Mouse (Mus musculus) adrenal gland, postnatal 4 days (tissue): Measurements from ENCODE around the gene Bmper. TPM values are rescaled to one million over a fixed set of nuclear protein-coding genes. Genes with fewer than 3 reads are reported as not detected.

Source experiments
- DNase-seq, 2 experiments: peaks; one replicate each; pipeline ENCODE4 v3.0.0; 2021 to 2022; ENCODE audit warnings: low spot score in 2 of 2, mixed read lengths in 2 of 2
- total RNA-seq, 2 experiments: library from RNA; stranded (reverse); gene quantifications; 2 replicates each; pipeline ENCODE4 v1.2.3; 2021

Gene Bmper
- total RNA-seq, 2 experiments from 2014 or later, result 8.4 to 10.0 TPM

GRCm38 (mm10) chr9:23363139-23363538, 140.3 kb downstream of the Bmper start:
- DNase-seq, result no peak

DNA sequence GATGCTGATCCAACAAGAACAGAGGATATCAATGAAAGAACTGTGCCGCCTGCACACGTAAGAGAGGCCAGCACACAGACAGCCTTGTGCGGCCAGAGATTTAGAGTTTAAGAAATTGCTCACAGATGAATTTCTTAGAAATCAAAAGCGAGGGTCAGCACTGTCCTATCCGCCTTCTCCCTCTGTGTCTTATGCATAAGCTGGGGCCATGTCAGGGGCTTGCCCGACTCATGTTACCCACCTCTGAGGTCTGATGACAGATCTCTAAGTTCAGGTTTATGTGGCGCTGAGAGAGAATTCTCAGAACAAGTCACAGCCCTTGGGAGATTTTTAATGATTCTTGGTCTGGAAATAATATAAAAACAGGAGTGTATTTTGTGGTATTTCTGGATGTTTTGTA, 140.7 kb downstream of the Bmper start:
- no peak for DNase-seq

GRCm38 (mm10) chr9:23364047-23364446, 141.2 kb downstream of the Bmper start:
- DNase-seq, result no peak

- DNase-seq, result no peak
These were observed 145.2 kb downstream of the Bmper start for GRCm38 (mm10) chr9:23368124-23368523.

- DNase-seq, result no peak
These were observed 152.0 kb downstream of the Bmper start for GRCm38 (mm10) chr9:23374789-23375460.

GRCm38 (mm10) chr9:23377831-23378730, 155.2 kb downstream of the Bmper start:
- no peak for DNase-seq

DNA sequence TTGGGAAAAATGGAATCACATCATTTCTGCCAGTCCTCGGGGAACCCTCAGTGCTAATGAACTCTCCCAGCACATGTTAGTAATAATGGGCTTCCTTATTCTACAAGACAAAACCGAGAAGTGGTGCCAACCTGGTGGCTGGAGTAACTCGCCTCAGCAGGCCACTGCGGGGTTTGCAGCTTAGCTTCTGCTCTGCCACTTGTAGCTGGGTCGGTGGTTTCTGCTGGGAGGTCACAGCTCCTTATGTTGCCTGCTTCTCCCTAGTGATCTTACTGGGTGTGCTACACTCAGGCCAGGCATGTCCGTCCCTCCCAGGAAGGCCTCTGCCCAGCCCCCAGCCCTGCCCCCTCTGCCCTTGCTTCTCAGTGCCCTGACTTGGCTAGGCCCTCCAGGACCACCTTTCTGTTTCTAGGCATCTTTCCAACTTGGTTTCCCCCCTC, 155.9 kb downstream of the Bmper start:
- DNase-seq, result no peak

- DNase-seq, result no peak
These were observed 157.4 kb downstream of the Bmper start for GRCm38 (mm10) chr9:23380171-23380835.

GRCm38 (mm10) chr9:23383291-23383690, 160.4 kb downstream of the Bmper start:
- no peak for DNase-seq

DNA sequence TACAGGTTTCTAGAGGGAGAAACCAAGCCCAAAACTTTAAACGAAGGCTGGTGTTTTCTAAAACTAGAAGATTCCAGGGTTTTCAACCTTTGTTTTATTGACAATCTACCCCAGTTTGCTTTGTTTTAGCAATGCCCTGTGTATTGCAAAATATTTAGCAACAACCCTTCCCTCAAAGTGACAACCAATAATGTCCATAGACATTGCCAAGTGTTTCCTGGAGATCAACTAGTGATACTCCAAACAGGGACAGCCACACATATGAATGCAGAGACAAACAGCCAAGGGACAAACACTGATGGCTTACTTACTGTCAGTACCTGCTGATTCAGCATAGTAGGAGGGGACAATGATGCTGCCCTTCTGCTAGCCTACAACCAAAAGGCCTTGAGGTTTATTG, 161.0 kb downstream of the Bmper start:
- DNase-seq, result no peak

DNA sequence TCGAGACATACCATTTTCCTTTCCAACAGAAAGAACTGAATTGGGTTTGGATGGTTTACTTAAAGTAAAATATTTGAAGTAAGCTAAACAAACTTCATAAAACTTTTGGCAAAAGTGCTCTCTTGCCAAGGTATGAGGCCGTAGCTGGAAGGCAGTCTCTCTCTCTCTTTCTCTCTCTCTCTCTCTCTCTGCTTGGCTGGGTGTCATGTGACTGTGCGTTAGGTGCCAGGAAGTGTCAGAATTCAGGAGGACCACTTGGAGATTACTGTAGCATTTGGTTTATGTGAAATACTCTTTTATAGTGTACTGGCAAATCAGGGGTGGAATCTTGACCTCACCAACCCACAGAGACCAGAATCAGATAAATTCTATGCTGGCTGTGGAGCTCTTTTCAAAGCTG, 162.0 kb downstream of the Bmper start:
- DNase-seq, result no peak

- no peak for DNase-seq
These were observed 163.3 kb downstream of the Bmper start for GRCm38 (mm10) chr9:23386201-23386600.

DNA sequence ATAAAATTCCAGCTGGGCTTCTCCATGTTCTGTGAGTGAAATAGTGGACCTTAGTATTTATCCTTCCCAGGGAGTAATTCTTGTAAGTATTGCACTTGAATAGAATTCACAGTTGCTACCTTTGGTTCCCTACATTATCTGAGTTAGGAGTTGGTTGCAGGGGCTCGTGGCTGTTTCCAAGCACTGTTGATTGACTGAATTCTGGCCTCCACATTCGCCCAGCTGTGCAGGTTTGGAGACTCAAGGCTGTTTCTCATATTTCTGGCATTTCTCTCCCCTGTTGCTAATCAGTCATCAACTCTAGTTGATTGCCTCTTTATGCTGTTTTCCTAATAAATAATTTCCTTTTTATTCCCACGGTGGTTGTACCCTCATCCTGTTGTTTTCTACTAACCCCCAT, 167.2 kb downstream of the Bmper start:
- DNase-seq, result no peak

DNA sequence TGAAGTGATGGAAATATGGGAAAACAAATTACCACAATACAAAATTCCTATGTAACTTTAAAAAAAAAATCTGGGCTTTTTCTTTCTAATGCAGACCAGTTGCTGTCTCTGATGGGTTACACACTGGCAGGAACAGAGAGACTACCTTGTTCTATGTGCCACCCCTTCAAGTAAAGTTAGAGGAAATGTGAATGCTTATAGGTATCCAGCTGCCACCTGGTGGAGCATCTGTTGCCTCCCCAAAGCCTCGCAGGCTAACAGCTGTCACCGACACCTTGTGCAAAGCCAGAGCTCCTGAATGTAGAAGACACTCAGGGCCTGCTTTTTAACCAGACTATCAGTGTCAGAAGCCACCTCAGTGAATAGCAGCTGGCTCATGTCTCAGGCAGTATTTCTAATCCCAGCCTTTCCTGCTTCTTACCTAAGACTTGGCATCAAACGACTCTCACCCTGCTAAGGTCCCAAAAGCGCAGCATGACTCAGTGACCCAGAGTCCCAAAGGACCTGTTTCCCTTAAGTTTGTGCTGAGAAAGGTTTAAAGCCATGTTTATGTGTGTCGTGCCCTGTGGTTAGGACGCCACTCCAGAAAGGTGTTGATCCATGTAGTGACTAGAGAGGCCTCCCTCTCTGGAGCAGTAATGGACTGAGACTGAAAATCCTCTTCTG, 171.9 kb downstream of the Bmper start:
- no peak for DNase-seq

DNA sequence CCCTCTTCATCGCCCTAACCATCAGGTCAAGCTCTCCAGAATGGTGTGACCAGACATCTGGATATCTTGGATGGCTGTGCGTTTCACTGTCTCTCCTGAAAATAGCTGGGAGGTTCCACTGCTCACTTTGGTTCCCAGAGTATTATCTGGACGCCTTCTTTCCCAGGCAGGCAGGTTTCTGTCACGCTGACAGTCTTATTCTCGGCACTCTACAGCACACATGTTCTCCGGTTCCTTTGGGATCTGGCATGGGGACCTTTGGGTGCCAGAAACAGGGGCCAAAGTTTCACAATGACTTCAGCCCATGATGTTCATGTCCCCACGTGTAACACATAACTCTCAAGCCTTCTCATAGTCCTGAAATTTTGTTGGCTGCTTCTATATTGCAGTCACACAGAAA, 173.3 kb downstream of the Bmper start:
- DNase-seq, result no peak

DNA sequence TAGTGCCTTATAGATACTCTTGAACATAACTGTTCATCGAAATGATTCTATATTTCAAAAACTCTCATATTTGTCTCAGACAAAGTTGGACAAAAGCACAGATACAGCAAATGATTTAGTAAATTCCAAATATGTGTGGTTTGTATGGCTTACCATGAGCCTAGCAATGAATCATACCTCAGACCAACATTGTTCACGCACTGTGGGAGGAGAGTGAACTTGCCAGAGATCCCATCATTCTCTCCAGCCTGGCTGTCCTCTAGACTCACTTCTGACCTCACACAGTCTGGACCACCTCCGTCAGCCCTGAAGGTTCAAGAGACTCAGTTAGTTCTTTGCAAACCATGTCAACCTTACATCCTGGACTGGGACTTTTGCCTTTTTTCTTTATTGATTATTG, 175.0 kb downstream of the Bmper start:
- no peak for DNase-seq

DNA sequence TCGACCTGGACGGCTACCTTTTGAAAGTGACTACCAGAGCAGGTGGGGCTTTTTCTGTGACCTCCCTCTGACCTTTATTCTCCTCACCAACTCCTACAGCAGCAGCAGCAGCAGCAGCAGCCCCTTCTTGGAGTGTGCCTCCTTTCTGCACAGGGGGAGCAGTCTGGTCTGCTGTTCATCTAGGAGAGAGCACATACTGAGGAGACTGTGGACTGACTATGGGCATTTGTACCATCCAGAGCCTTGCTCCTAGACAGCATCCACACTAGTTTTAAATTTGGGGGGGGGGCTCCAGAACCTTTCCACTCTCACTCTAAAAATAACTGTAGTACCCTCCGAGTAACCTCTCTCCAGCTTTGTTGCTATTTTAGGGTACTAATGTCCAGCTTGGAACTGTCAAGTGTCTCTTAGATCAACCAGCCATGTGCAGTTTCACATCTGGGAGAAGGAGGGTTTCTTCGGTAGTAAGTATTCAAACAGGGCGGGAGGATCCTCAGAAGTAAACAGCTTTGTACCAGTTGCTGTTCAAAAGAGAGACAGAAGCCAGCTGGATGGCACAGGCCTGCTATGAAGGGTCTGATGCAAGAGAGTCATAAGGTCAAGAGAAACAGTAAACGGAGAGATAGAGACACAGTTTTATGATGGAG, 176.9 kb downstream of the Bmper start:
- no peak for DNase-seq

DNA sequence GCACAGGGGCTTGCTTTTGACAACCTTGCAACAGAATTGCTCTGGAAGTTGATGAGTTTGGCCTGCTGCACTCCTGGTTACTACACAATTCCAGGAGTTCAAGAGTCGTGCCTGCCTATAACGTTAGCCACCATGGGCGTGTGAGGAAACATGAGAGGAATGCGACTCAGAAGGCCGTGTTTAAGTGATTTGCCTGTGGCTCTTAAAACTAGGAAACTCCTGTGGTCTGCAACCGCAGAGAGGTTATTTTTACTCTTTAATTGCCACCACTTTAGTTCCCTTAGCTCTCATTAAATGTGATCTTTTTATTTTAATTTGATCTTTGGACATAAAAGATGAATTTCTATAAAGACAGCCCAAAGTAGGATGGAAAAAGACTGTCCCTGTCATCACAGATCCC, 184.5 kb downstream of the Bmper start:
- DNase-seq, result no peak

- DNase-seq, result no peak
These were observed 185.3 kb downstream of the Bmper start for GRCm38 (mm10) chr9:23407935-23408781.

DNA sequence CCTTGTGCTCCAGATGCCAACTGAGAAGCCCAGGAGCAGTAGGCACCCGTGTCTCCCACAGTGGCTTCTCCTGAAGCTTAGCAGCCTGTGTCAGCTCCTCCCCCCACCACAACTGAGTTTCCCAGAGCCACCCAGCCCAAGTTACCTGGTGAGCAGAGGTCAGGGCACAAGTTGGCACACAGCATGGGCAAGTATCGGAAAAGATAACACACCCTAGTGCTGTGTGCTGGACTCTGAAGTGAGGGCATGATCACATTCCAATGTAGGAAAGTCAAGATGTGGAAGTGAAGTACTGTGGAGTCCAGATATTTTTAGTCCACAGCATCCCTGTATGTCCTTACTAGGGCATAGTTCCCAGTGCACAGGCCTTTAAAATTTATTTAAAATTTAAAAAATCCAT, 187.7 kb downstream of the Bmper start:
- no peak for DNase-seq
